Mouse (Mus musculus) hindbrain, embryonic 13.5 days (tissue): ENCODE data around the gene Fut1. TPM values are rescaled to one million over a fixed set of nuclear protein-coding genes. Genes with fewer than 3 reads are reported as not detected.

Experiments used
- ATAC-seq: fragments of 200-750 bp; cut with Nextera tagmentation; 2 replicates; pipeline ENCODE4 v1.8.0; 2017; ENCODE audit warnings: moderate TSS enrichment; ENCODE audit not compliant: low FRiP score
- H3K27ac ChIP-seq: fragments of 300-500 bp; sonication (generic); 2 replicates; pipeline ENCODE4 v1.5.1; 2015; ENCODE audit warnings: inconsistent platforms, mild to moderate bottlenecking, moderate library complexity
- H3K27me3 ChIP-seq: fragments of 300-500 bp; sonication (generic); 2 replicates; pipeline ENCODE4 v1.6.1; 2015; ENCODE audit warnings: mild to moderate bottlenecking, inconsistent platforms
- H3K36me3 ChIP-seq: fragments of 300-500 bp; sonication (generic); 2 replicates; pipeline ENCODE4 v1.6.1; 2015; ENCODE audit warnings: mild to moderate bottlenecking, inconsistent platforms
- H3K4me1 ChIP-seq: fragments of 300-500 bp; sonication (generic); replicated peaks from 2 replicates; pipeline ENCODE4 v1.6.1; 2015; ENCODE audit warnings: inconsistent platforms
- H3K4me2 ChIP-seq: fragments of 300-500 bp; sonication (generic); 2 replicates; pipeline ENCODE4 v1.6.1; 2015; ENCODE audit warnings: inconsistent platforms, mild to moderate bottlenecking, moderate library complexity
- H3K4me3 ChIP-seq: fragments of 300-500 bp; sonication (generic); 2 replicates; pipeline ENCODE4 v1.5.1; 2015; ENCODE audit warnings: mild to moderate bottlenecking, inconsistent platforms
- H3K9ac ChIP-seq: fragments of 300-500 bp; sonication (generic); 2 replicates; pipeline ENCODE4 v1.6.1; 2015; ENCODE audit warnings: mild to moderate bottlenecking, inconsistent platforms
- H3K9me3 ChIP-seq: fragments of 300-500 bp; sonication (generic); 2 replicates; pipeline ENCODE4 v1.6.1; 2016; ENCODE audit warnings: inconsistent platforms
- WGBS: fragments of 180-500 bp; shearing (Covaris S2); methylation state at CpG from one replicate; pipeline ENCODE4 v1.1.7; 2015; 5-methylcytosine and 5-hydroxymethylcytosine counted together
- polyA plus RNA-seq: library from polyadenylated mRNA; unstranded; fragments of >200 nt; fragmentation: Nextera tagmentation; extraction: Ambion mirVana; gene quantifications from 2 replicates; pipeline ENCODE4 v1.2.1, GENCODE M21; 2015

Fut1 gene
- polyA plus RNA-seq, 1 experiment from 2014 or later: 0.06 TPM

DNA sequence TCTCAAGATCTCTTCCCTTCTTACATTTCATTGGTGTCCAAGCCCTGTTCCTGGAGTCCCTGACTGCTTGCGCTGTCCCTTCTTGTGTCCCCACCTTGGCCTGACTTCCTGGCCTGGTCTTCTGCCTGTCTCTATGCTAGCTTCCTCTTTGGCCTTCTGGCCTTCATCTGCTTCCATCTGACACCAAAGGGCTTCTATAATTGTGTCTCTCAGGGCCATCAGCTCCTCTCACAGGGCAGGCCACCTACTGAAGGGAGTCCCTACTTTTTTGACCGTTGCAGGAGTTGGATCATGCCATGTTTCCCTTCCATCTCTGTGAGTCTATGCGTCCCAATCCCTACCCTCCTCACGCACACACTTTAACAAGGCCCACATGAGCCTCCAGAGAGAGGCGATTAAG, 27.2 kb upstream of the Fut1 start:
- Histone ChIP-seq H3K4me2 (no peak overlapping the region), H3K9me3 (no peaks in the 10 kb centered on the region), H3K36me3 (peaks cover 14% of the 10 kb centered on the region), H3K9ac (no peak overlapping the region), H3K27ac (0 out of 2 replicates have a peak overlapping the region, but pooled peaks have one; percentile 58), H3K27me3 (no peaks in the 10 kb centered on the region), H3K4me3 (no peak overlapping the region), H3K4me1 (peaks cover 4% of the 10 kb centered on the region)
- 95% methylated on average over 5 of the region's 5 CpGs for WGBS
- no peak for ATAC-seq

DNA sequence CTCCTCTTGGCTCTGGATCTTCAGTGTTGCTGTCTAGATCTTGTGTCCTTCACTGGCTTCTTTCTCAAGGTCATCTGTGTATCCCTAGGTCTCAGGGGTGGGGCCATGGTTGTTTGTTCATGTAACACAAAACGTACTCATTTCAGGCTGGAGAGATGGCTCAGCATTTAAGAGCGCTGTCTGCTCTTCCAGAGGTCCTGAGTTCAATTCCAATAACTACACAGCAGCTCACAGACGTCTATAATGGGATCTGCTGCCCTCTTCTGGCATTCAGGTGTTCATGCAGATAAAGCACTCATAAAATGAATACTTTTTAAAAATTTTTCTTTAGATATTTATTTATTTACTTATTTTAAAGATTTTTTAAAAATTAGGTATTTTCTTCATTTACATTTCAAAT, 26.2 kb upstream of the Fut1 start:
- Histone ChIP-seq H3K9ac (no peak overlapping the region), H3K27ac (no peak overlapping the region), H3K9me3 (no peaks in the 10 kb centered on the region), H3K4me1 (peaks cover 4% of the 10 kb centered on the region), H3K4me2 (no peak overlapping the region), H3K36me3 (peaks cover 4% of the 10 kb centered on the region), H3K4me3 (no peak overlapping the region), H3K27me3 (no peaks in the 10 kb centered on the region)
- ATAC-seq: no peak
- 69% methylated on average over 3 of the region's 3 CpGs for WGBS

DNA sequence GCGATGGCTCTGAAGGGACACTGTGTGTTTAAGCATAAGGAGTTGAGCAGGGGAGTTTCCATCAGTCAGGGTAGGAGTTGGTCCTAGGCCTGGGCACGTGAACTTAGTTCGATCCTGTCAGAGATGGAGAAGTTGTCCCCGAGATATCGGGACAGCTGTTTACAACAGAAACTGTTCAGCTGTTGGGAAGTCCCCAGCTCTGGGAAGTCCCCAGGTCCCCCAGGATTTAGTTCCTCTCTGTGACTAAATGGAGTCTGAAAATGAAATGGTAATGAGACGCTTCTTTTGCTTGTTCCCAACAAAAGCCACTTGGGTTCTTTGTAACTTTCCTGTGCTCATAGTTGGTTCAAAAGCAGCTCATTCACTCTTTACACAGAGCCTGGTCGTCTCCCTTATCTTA, 25.2 kb upstream of the Fut1 start:
- Histone ChIP-seq H3K36me3 (no peaks in the 10 kb centered on the region; the same call in 1 of the 2 replicates), H3K27me3 (no peaks in the 10 kb centered on the region), H3K4me1 (peaks cover 4% of the 10 kb centered on the region), H3K27ac (no peak overlapping the region), H3K4me3 (no peak overlapping the region), H3K9me3 (no peaks in the 10 kb centered on the region), H3K4me2 (no peak overlapping the region), H3K9ac (no peak overlapping the region)
- 73% methylated on average over 7 of the region's 7 CpGs for WGBS
- ATAC-seq: no peak

DNA sequence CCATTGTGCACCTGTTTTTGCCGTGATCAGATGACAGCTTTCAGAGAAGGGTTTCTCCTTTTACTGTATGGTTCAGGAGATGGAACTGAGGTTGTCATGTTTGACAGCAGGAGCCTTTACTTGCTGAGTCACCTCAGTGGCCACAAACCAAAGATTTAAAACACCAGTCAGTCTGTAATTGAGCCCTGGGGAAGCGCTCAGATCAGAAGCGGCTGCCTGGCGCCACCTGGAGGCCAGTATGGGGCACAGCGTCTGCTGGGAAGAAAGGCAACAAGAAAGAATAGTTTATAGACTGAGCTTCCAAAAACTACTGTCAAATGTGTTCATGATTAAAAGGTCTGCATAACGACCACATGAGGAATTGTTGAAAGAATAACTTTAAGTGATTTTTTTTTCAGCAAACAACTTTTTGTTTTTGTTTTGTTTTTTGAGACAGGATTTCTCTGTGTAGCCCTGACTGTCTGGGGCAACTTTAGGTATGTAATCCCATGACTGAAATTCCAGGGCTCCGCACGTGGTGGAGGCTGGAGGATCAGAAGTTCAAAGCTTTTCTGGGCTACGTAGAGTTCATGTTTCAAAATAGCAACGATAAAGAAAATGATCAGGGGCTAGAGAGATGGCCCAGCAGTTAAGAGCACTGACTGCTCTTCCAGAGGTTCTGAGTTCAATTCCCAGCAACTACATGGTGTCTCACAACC, 23.8 kb upstream of the Fut1 start:
- 25% methylated on average over 10 of the region's 10 CpGs for WGBS
- H3K9ac ChIP-seq: no peak overlapping the region
- ATAC-seq: no peak

DNA sequence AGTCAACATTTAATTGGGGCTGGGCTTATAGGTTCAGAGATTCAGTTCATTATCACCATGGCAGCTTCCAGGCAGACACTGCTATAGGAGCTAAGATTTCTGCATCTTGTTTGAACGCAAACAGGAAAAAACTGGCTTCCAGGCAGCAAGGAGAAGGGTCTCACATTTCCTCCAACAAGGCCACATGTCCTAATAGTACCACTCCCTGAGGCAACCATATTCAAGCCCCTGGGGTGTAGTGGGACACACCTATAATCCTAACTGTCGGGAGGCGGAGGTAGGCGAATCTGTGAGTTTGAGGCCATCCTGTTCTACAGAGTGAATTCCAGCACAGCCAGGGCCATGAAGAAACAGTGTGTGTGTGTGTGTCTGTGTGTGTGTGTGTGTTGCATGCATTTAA, 21.9 kb upstream of the Fut1 start:
- Histone ChIP-seq H3K4me1 (0 out of 2 replicates have a peak, but pooled peaks cover 3% of the 10 kb centered on the region), H3K27ac (no peak overlapping the region), H3K9me3 (no peaks in the 10 kb centered on the region), H3K27me3 (no peaks in the 10 kb centered on the region), H3K36me3 (no peaks in the 10 kb centered on the region), H3K9ac (no peak overlapping the region), H3K4me2 (no peak overlapping the region), H3K4me3 (no peak overlapping the region)
- WGBS: 83% methylated on average over 4 of the region's 4 CpGs
- ATAC-seq: no peak

More for the DNA sequence above, 23.8 kb upstream of the Fut1 start:
- peaks cover 4% of the 10 kb centered on the region for H3K4me1 ChIP-seq
- no peaks in the 10 kb centered on the region for H3K27me3 ChIP-seq
- no peak overlapping the region for H3K4me3 ChIP-seq
- H3K9me3 ChIP-seq: no peaks in the 10 kb centered on the region
- H3K4me2 ChIP-seq: no peak overlapping the region
- no peak overlapping the region for H3K27ac ChIP-seq
- H3K36me3 ChIP-seq: no peaks in the 10 kb centered on the region

DNA sequence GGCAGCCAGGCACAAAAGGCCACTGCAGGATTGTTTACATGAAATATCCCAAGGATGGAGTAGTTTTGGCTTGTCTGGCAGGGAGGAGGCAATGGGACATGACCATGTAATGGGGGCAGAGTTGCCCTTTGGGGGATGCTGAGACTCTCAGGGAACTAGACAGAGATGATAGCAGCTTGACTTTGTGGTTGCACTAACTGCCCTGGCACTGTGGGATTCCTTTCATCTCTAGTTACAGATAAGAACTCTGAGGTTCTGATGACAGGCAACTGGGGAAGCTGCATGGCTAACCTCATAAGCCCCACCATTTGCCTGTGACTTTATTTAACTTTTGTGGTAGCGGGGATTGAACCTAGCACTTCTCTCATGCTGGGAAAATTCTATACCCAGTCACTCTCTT, 21.0 kb upstream of the Fut1 start:
- Histone ChIP-seq H3K27ac (no peak overlapping the region), H3K9me3 (no peaks in the 10 kb centered on the region), H3K4me1 (0 out of 2 replicates have a peak, but pooled peaks cover 3% of the 10 kb centered on the region), H3K4me2 (no peak overlapping the region), H3K36me3 (no peaks in the 10 kb centered on the region), H3K4me3 (no peak overlapping the region), H3K27me3 (no peaks in the 10 kb centered on the region), H3K9ac (no peak overlapping the region)
- 71% methylated on average over 1 of the region's 1 CpGs for WGBS
- no peak for ATAC-seq

DNA sequence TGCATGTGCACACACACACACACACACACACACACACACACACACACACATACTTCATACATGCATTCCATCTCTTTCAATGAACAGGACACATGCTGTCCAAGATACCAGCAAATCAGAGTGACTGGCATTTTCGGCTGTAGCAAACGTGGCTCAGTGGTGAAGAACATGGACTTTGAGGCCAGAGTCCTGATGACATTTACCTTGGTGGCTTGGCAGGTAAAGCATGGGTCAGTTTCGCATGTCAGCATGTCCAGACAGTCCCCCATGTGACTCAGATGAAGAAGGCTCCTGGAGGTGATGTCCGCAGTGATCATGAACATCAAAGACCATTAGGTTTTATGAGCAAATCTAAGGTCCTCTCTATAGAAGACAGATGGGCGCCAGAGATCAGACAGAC, 20.1 kb upstream of the Fut1 start:
- Histone ChIP-seq H3K4me1 (0 out of 2 replicates have a peak, but pooled peaks cover 3% of the 10 kb centered on the region), H3K36me3 (no peaks in the 10 kb centered on the region), H3K4me3 (no peak overlapping the region), H3K27ac (no peak overlapping the region), H3K9ac (no peak overlapping the region), H3K27me3 (no peaks in the 10 kb centered on the region), H3K4me2 (no peak overlapping the region), H3K9me3 (no peaks in the 10 kb centered on the region)
- no peak for ATAC-seq
- 86% methylated on average over 5 of the region's 5 CpGs for WGBS

DNA sequence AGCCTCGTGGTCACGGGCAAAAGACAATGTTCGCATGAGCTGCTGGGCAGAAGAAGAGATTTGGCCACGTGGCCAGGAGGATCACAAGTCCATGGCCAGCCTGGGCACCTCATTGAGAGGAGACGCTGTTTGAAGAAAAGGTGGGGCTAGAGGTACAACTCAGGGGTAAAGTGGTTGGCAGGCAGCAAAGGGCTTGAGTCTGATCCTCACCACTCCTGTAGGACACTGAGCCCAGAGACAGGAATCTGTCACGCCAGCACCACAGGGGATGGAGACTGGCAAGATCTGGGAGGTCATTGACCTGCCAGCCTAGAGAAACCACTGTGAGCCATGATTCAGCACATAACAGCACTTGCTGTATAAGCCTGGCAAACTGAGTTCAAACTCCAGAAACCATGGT, 19.6 kb upstream of the Fut1 start:
- H3K9me3 ChIP-seq: no peaks in the 10 kb centered on the region

DNA sequence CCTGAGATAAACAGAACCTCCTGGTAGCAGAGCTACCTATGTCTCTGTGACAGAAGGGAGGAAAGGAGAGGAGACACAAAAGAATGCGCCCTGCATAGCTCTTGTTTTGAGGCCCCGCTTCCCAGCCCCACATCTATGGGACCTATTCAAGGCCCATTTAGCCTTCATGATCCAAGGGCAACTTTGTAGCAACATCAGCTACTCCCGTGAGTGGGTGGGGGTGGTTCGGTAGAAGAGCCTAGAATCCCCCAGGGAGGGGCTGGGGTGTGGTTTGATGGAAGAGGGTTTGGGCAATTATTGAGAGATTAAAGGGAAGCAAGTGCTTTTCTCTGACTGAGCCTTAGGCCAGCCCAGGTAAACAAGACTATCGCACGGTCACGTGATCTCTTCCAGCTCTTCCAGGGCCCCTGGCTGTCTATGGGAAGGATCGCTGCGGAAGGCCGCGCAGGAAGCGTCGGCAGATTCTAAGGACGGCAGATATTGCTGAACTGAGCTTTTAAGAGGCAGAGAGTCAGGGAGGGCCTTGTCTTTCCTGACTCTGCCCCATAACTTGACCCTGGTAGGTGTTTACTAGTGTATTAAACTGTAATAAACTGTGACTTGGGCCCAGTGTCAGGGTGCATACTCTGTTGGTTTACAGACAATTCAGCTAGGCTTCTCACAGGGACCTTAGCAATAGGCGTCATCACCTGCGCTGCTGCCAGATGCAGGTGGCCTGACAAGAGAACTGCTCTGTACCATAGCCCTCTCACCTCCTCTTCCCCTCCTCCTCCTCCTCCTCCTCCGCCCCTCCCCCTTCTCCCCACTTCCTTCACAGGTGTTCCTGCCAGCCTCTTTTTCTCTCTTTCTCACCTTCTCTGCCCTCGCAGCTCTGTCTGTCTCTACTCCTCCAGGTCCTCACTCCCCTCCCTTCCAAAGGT, 17.9 kb upstream of the Fut1 start:
- WGBS: 58% methylated on average over 18 of the region's 18 CpGs
- no peak overlapping the region for H3K4me3 ChIP-seq
- 0 out of 2 replicates have a peak, but pooled peaks cover 3% of the 10 kb centered on the region for H3K4me1 ChIP-seq
- no peaks in the 10 kb centered on the region for H3K36me3 ChIP-seq
- ATAC-seq: no peak
- H3K9me3 ChIP-seq: no peaks in the 10 kb centered on the region
- H3K4me2 ChIP-seq: no peak overlapping the region
- no peak overlapping the region for H3K9ac ChIP-seq
- no peaks in the 10 kb centered on the region for H3K27me3 ChIP-seq
- no peak overlapping the region for H3K27ac ChIP-seq

More for the DNA sequence above, 19.6 kb upstream of the Fut1 start:
- Histone ChIP-seq H3K27me3 (no peaks in the 10 kb centered on the region), H3K9ac (no peak overlapping the region), H3K27ac (no peak overlapping the region), H3K4me3 (no peak overlapping the region), H3K36me3 (no peaks in the 10 kb centered on the region), H3K4me1 (0 out of 2 replicates have a peak, but pooled peaks cover 3% of the 10 kb centered on the region), H3K4me2 (no peak overlapping the region)
- ATAC-seq: no peak
- whole genome bisulfite sequencing: 92% methylated on average over 6 of the region's 6 CpGs

DNA sequence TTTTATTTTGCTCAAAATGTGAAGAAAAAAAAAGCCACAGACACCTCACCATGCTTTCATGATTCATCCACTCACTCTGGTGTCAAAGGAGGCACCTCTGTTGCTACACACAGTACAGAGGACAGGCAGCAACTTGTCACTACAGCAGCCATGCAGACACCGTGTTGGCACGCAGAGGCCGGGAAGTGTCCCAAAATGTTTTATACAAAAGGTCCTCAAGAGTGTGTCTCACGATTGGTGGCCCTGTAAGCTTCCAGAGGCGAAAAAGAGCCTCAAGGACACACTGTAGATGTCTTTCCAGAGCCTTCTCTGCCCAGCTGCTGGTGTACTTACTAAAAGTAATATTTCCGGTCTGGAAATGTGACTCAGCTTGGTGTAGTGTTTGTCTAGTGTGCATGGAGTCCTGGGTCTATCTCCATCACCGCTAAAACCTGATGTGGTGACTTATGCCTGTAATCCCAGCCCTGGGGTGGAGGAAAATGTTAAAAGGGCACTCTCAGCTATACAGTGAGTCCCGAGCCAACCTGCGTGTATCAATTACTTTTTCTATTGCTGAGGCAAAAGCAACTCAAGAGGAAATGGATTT, 11.3 kb upstream of the Fut1 start:
- Histone ChIP-seq H3K27me3 (no peaks in the 10 kb centered on the region), H3K4me3 (no peak overlapping the region), H3K36me3 (no peaks in the 10 kb centered on the region), H3K9ac (no peak overlapping the region), H3K4me2 (no peak overlapping the region), H3K27ac (no peak overlapping the region), H3K4me1 (no peaks in the 10 kb centered on the region), H3K9me3 (no peaks in the 10 kb centered on the region)
- WGBS: 84% methylated on average over 9 of the region's 9 CpGs
- ATAC-seq: no peak

DNA sequence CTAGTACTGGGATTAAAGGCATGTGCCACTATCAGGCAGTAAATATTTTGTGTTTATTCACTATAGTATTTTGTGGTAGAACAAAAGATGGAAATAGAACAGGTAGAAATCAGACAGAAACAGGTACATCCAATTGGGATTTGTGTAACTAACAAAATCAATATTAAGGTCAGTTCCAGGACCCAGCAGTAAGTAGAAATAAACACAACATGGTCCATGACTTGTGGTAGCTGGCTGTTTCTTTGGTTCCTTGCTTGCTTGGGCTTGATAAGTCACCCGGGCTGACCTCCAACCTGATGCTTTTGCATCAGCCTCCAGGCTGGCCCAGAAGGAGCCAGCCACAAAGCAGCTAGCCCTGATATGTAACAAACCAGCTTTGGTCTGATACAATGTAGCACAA, 7.6 kb upstream of the Fut1 start:
- no peak overlapping the region for H3K4me3 ChIP-seq
- ATAC-seq: no peak
- 77% methylated on average over 1 of the region's 1 CpGs for WGBS
- H3K27ac ChIP-seq: no peak overlapping the region
- no peaks in the 10 kb centered on the region for H3K4me1 ChIP-seq
- no peak overlapping the region for H3K4me2 ChIP-seq
- H3K36me3 ChIP-seq: no peaks in the 10 kb centered on the region
- no peak overlapping the region for H3K9ac ChIP-seq
- no peaks in the 10 kb centered on the region for H3K9me3 ChIP-seq
- no peaks in the 10 kb centered on the region for H3K27me3 ChIP-seq

DNA sequence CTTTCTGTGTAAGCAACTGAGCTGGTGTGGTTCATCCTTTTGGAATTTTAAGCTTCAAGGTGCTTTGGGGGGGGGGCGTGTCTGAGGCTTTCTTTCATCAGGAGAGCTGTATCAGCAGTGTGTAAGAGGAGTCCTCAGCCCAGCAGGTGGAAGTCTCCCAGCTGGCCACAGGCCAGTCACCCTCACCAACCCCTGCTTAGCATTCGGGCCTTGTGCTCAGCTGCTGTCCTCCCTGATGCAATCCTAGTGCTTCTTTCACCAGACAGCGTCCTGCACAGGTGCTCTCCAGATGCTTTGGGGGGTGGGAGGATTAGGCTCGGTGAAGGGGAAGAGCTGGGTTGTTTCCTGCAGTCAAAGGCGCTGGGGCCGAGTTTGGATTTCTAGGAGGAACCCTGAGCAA, 812 bp upstream of the Fut1 start:
- Histone ChIP-seq H3K9ac (no peak overlapping the region), H3K4me1 (peaks cover 10% of the 10 kb centered on the region), H3K36me3 (no peaks in the 10 kb centered on the region), H3K4me2 (no peak overlapping the region), H3K27me3 (peaks cover 51% of the 10 kb centered on the region), H3K9me3 (no peaks in the 10 kb centered on the region), H3K27ac (no peak overlapping the region), H3K4me3 (no peak overlapping the region)
- no peak for ATAC-seq
- 24% methylated on average over 6 of the region's 6 CpGs for whole genome bisulfite sequencing
